Mouse (Mus musculus) cerebellum, postnatal 14 days (tissue): ENCODE data around the gene Anxa5.
A peak's percentile ranks its signal among the peaks of the same experiment; 100 is the strongest.

ENCODE experiments used
- DNase-seq, 2 experiments: peaks; one replicate each; pipeline ENCODE4 v3.0.0; 2021; ENCODE audit warnings: mixed read lengths in 2 of 2

Gene Anxa5

DNA sequence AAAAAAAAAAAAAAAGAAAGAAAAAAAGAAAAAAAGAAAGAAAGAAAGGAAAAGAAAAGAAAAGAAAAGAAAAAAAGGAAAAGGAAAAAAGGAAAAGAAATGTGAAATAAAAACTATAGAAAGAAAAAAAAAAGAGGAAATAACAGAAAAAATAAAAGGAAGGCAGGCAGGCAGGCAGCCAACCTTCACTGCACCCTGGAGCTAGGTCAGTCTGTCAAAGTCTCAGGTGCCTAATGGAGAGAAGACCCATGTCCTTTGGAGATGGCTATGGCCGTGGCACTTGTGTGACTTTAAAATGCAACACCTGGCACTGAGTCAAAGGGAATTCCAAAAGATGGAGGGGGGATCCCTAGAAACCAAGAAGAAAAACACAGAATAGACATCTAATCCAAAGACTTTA lies 12.7 kb upstream of the Anxa5 start:
- DNase-seq, result peak; percentile 44 to 56

- DNase-seq, result no peak
These were observed 11.2 kb upstream of the Anxa5 start for GRCm38 (mm10) chr3:36486881-36487280.

- DNase-seq, result no peak
These were observed 10.5 kb upstream of the Anxa5 start for GRCm38 (mm10) chr3:36486176-36486575.

DNA sequence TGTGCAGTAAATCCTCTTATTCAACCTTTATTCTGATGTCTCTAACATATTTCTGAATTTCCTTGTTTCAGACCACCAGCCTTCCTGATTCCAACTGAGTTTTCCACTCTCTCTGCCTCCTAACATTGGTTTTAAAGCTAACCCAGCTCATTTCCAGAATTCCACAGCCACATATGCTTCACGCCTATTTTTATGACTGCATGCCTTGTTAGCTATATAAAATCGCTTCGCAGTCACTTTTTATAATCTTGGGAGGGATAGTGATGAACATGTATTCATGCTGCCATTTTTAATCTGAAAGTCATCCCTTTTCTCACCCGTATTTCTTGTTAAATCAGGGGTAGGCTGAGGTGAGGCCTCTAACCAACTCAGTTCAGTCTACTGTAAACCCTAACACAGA lies 8.6 kb upstream of the Anxa5 start:
- DNase-seq, result no peak

GRCm38 (mm10) chr3:36482940-36483339 lies 7.2 kb upstream of the Anxa5 start:
- DNase-seq, result no peak

GRCm38 (mm10) chr3:36481776-36482193 lies 6.1 kb upstream of the Anxa5 start:
- peak; percentile 44 to 53 for DNase-seq

GRCm38 (mm10) chr3:36480486-36480885 lies 4.8 kb upstream of the Anxa5 start:
- no peak for DNase-seq

GRCm38 (mm10) chr3:36478776-36479175 lies 3.1 kb upstream of the Anxa5 start:
- DNase-seq, result no peak

GRCm38 (mm10) chr3:36476261-36477155 lies 814 bp upstream of the Anxa5 start:
- peak; percentile 27 to 39 for DNase-seq

GRCm38 (mm10) chr3:36474938-36475483 lies 683 bp downstream of the Anxa5 start:
- no peak for DNase-seq

DNA sequence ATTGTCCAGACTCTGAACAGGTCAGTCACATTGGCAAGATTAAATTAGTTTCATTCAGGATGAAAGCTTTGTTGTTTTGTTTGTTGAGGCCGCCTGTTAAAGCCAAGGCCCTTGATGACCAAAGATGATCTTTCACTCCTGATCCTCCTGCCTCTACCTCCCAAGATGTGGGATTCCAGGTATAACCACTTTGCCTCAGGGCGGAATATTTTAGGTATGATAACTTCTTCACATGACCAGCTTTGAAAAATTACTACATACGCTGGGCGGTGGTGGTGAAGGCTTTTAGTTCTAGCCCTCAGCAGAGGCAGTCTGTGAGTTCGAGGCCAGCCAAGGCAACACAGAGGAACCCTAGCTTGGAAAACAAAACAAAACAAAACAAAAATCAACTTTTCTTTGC lies 1.3 kb downstream of the Anxa5 start:
- no peak for DNase-seq

DNA sequence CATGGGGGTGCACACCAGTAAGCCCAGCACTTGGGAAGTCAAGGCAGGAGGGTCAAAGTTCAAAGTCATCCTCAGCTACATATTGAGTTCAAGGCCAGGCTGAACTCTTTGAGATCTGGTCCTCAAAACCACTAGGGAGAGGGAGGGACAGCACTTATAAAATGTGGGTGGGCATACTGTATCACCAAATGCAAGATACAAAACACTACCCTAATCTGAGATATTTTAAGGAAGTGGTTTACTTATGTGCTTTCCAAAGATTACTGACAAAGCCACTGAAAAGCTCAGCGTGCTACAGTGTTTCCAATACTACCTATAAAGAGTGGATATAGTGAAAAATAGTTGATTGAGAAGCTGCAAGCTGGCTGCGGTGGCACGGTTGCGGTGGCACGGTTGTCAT lies 2.5 kb downstream of the Anxa5 start:
- no peak for DNase-seq

- no peak for DNase-seq
These were observed 3.8 kb downstream of the Anxa5 start for GRCm38 (mm10) chr3:36471856-36472255.

GRCm38 (mm10) chr3:36468871-36469270 lies 6.8 kb downstream of the Anxa5 start:
- no peak for DNase-seq

DNA sequence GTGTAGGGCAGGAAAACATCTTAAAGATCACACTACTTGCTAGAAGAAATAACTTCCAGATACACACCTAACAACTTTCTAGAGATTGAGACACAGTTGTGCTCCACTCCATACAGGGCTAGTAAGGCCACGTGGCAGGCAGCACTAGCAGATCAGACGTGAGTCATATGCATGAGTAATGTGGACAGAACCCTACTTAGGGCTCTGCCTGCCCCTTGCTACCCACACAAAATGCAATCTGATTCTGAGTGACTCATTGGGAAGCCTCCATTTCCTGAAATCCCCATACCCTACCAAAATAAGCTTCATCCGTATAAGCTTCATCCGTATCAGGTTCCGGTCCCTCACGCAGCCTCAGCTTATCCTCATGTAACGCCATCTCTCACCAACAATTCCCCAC lies 8.1 kb downstream of the Anxa5 start:
- no peak for DNase-seq

DNA sequence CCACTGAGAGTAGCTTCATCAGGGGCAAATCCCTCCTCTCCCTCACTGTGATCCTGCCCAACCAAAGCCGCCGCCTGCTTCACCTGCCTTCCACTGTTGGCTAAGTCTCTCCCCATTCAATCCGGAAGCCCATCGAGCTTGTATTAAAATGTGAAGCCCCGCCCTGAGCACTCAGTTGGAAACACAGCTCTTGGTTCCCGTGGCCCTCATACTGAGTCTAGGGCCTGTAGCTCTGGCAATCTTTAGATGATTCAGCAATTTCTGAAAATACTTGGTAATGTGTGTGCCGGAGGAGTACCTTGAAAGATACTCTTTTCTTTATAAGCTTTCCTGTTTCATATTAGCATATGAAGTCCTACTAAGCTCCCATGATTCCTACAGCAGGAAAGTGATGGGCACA lies 10.2 kb downstream of the Anxa5 start:
- no peak for DNase-seq

- no peak for DNase-seq
These were observed 13.3 kb downstream of the Anxa5 start for GRCm38 (mm10) chr3:36462348-36462747.

GRCm38 (mm10) chr3:36461819-36462218 lies 13.9 kb downstream of the Anxa5 start:
- no peak for DNase-seq

GRCm38 (mm10) chr3:36460717-36461116 lies 15.0 kb downstream of the Anxa5 start:
- peak; percentile 24 to 25 for DNase-seq

- DNase-seq, result peak; percentile 85 to 91
These were observed 20.1 kb downstream of the Anxa5 start for GRCm38 (mm10) chr3:36455566-36455965.

DNA sequence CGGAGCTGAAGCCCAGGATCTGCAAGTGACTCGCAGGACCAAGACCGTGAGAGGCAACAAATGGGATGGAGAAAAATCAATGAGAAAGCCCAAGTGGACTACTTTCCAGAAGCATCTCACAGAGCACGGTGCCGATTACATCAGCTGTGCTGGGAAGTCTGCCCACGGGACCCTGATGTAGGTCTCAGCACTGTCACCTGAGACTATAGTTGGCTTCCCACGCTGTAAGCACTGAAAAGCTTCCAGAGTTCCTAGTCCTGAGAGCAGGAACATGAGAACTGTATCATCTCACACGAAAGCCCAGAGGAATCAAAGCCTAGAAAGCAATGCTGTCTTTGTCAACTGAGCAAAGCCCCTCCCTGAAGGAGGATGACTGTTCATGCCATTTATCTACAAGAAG lies 20.6 kb downstream of the Anxa5 start:
- DNase-seq, result no peak

DNA sequence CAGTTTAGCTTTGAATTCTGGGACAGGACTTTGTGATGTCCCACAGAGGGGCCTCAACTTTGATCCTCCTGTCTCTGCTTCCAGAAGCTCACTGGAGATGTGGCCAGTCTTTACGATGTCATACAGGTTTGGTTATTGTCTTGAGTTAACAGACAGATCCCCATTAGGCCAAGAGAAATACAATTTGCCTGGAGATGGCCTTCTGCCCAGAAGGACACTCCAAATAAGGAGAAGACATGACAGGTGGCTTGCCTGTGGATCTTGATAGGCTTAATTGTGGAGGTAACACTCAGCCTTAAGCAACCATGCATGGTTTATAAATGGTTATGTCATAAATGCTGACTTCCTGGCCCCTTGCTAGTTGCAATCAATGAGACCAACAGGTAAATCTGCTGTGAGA lies 23.2 kb downstream of the Anxa5 start:
- DNase-seq, result no peak

DNA sequence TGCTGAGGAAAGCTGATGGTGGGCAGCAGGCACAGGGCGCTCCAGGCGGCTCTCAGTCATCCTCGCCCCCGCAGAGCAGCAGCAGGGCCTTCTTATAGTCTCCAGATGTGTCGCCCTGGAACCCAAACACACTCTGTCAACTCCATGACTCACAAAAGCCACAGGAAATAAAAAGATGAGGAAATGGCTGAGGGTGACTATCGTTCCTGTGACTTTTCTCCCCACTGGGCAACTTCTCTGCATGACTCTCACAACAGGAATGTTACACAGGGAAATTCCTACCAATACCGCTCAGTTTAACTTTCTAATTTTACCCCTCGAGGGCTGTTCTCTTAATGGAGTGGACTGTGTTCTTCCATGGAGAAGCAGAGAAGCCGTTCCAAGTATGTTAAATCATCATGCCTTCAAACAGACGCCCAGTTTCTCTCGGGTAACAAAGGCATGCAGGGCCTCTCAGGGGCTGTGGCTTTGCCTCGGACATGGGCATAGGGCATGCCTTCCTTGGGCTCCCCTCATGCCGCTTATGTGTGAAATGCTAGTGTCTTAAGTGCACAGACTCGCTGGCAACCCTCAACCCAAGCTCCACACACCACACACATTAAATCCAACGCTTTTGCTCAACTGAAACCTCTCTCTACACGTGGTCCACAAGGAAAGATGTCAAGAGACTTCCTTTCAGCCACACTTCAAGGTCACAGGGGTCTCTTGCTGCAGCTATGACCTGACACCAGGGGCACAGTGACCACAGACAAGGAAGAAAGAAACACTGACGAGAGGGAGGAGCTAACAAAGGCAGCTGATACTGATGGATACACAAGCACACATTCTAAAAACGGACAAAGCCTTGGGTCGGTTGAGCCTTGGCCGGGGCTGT lies 26.2 kb downstream of the Anxa5 start:
- DNase-seq, result no peak

- DNase-seq, result no peak
These were observed 28.8 kb downstream of the Anxa5 start for GRCm38 (mm10) chr3:36446918-36447317.
